Mouse (Mus musculus): Measurements from ENCODE around the gene Dcst2.

DNA sequence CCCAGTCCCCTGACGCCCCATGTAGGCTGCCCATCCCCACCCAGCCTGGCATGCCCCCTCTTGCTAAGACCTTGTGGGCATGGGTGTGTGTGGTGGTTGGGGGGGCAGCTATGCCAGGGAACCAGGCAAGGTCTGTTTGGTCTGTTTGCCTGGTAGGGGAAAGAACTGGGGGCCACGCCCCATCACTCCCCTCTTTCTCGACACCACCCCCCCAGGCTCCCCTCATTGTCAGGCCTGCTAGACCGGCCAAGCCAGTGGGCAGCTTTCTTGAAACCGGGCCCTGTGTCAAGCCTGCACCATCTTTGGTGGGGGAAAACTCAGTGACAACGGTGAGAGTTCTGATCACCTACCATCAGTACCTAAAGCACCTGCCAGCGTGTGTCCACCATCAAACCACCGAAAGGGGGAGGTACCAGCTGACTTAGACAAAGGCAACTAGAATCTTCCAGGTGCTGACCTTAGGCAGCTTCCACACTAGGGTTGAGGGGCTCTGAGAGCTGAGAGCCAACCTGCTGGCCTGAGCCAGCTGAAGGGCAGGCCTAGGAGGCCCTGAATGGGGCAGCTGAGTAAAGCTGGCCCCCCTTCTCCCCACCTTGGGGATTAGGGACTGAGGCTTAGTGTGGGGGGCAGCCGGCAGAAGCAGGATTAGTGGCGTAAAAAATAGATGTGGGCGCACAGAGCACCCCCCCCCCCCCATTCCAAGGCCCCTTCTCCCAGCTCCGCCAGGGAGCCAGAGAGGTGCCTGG is 22.7 kb downstream of the Dcst2 start:
- TF ChIP-seq CTCF (conservative IDR thresholded peaks at IDR 0.05; ENCODE audit: low read length) (no peak), POU5F1 (IDR thresholded peaks at IDR 0.05; ENCODE audit: borderline replicate concordance, low read length) (no peak), NANOG (IDR thresholded peaks at IDR 0.05; ENCODE audit: borderline replicate concordance, low read length) (no peak)

Data from E14TG2a.4 (cell line).